Mouse (Mus musculus) liver, adult 2 months (tissue): Measurements from ENCODE around the gene Hpf1.

ENCODE experiments used
- CTCF ChIP-seq: fragments of 200-500 bp; IDR thresholded peaks from 2 replicates; pipeline ENCODE4 v1.5.1; 2011; ENCODE audit warnings: low read depth, low read length, control low read depth
- POLR2A ChIP-seq: fragments of 200-500 bp; IDR thresholded peaks from 2 replicates; pipeline ENCODE4 v1.6.1; 2011; ENCODE audit warnings: low read length, control low read depth; ENCODE audit not compliant: insufficient read depth; ENCODE audit errors: extremely low read depth

GRCm38 (mm10) chr8:60861783-60862182 lies 28.4 kb upstream of the Hpf1 start:
- TF ChIP-seq POLR2A (no peak), CTCF (no peak)
